Mouse (Mus musculus) megakaryocyte, embryonic 14.5 days (primary cell): ENCODE measurements around the gene Notch2. TPM values are rescaled to one million over a fixed set of nuclear protein-coding genes. Genes with fewer than 3 reads are reported as not detected.

ENCODE experiments used
- H3K27me3 ChIP-seq: replicated peaks from 2 replicates; pipeline ENCODE3; 2012; ENCODE audit warnings: inconsistent platforms
- H3K36me3 ChIP-seq: replicated peaks from 2 replicates; pipeline ENCODE3; 2012; ENCODE audit warnings: low read length, inconsistent platforms, mixed read lengths
- H3K4me1 ChIP-seq: 2 replicates; pipeline ENCODE4 v1.6.1; 2012; ENCODE audit warnings: inconsistent platforms
- H3K4me3 ChIP-seq: replicated peaks from 2 replicates; pipeline ENCODE3; 2012; ENCODE audit warnings: moderate library complexity, mild to moderate bottlenecking, inconsistent platforms
- H3K9me3 ChIP-seq: 2 replicates; pipeline ENCODE4 v1.6.1; 2012; ENCODE audit warnings: inconsistent platforms
- FLI1 ChIP-seq: IDR thresholded peaks from 2 replicates; pipeline ENCODE4 v1.6.1; 2012; ENCODE audit warnings: low read length, inconsistent platforms, mixed read lengths
- GATA1 ChIP-seq: IDR thresholded peaks from 3 replicates; pipeline ENCODE4 v1.6.1; 2012; ENCODE audit warnings: mixed read lengths, low read length, inconsistent platforms, borderline replicate concordance
- polyA plus RNA-seq: library from polyadenylated mRNA; stranded (reverse); fragments of >175 nt; gene quantifications from 2 replicates; pipeline ENCODE4 v1.2.3, GENCODE M21; 2012; ENCODE audit warnings: low replicate concordance; ENCODE audit not compliant: insufficient read depth

Gene Notch2
- polyA plus RNA-seq, 1 experiment = 1.9 TPM

DNA sequence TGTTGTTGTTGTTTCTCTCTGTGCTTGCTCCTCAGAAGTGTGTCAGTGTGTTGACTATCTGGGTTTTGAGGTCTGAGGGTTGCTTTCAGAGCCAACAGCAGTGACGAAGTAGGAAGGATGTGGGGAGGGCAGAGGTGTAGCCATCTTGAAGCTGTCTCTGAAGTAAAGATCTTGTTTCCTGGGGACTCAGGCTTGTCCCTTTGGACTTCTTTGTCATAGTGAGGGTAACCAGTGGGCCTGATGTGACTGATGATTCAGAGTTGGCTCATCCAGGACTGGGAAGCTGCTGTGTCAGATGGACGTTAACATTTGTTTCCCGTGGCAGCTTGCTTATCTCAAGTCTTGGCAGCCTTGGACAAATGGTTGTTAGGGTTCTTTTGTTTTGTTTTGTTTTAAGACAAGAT lies 14.0 kb downstream of the Notch2 start:
- H3K4me1 ChIP-seq = peaks cover 79% of the 10 kb centered on the region
- H3K27me3 ChIP-seq = no peaks in the 10 kb centered on the region
- H3K9me3 ChIP-seq = no peaks in the 10 kb centered on the region
- peak overlapping the region; percentile 76 for H3K4me3 ChIP-seq
- H3K36me3 ChIP-seq = peaks cover 7% of the 10 kb centered on the region
- TF ChIP-seq FLI1 (no peak), GATA1 (no peak)

DNA sequence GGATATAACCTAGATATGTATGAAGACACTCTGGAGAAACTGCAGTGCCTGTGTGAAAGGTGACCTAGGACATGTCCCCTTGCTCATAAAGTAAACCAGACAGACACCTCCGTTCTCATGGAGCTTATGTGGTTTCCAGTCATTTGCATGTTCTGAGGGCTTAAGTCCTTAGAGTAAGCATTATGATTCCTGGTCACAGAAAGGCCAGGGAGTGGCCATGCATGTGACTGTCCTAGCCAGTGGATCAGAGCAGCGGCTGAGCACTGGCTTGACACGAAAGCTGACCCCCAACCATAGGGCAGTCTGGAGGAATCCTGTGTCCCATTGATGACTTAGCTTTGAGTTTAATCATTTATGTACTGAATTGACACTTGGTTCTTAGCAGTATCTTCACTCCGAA lies 14.7 kb downstream of the Notch2 start:
- no peak overlapping the region for H3K4me3 ChIP-seq
- TF ChIP-seq GATA1 (no peak), FLI1 (no peak)
- H3K9me3 ChIP-seq = no peaks in the 10 kb centered on the region
- no peaks in the 10 kb centered on the region for H3K27me3 ChIP-seq
- peaks cover 7% of the 10 kb centered on the region for H3K36me3 ChIP-seq
- peaks cover 84% of the 10 kb centered on the region for H3K4me1 ChIP-seq

DNA sequence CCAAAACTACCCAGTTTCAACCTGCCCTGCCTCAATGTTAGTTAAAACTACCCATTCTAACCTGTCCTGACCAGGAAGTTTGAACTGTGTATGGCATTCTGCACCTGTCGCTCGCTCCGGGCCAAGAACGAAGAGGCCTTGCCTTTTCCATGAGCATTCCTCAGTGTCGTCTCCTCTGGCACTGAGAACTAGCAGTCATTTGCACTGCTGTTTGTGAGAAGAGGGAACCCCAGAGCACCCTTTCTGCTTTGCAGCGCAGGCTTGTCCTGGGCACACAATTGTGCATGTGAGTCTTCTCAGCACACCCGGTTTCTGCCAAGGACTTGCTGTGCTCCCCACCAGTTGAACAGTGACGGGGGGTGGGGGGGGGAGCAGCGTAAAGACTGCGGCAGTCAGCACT lies 15.6 kb downstream of the Notch2 start:
- no peaks in the 10 kb centered on the region for H3K27me3 ChIP-seq
- H3K36me3 ChIP-seq = peaks cover 7% of the 10 kb centered on the region
- H3K9me3 ChIP-seq = no peaks in the 10 kb centered on the region

DNA sequence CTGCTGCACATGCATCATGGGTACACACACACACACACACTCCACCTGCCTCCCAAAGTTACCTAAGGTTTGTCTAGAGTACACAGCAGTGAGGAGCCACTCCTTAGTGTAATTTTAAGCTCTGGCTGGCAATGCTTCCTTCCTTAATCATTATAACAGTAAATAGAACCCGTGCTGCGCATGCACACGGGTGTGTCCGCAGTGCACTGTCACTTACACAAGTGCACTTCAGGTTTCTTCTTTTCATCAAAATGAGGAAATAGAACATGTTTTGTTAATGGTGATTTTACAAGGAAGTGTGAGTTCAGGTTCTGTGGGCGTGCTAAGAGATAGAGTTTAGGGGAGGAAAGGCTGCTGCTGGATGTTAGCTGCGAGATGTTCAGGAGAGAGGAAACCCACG lies 17.8 kb downstream of the Notch2 start:
- no peaks in the 10 kb centered on the region for H3K27me3 ChIP-seq
- no peaks in the 10 kb centered on the region for H3K9me3 ChIP-seq
- H3K4me1 ChIP-seq = peaks cover 94% of the 10 kb centered on the region
- peaks cover 7% of the 10 kb centered on the region for H3K36me3 ChIP-seq
- TF ChIP-seq FLI1 (no peak), GATA1 (no peak)
- peak overlapping the region; percentile 70 for H3K4me3 ChIP-seq

More for the DNA sequence above, 15.6 kb downstream of the Notch2 start:
- TF ChIP-seq GATA1 = no peak
- TF ChIP-seq FLI1 = no peak
- Histone ChIP-seq H3K4me1 (peaks cover 92% of the 10 kb centered on the region), H3K4me3 (no peak overlapping the region)

DNA sequence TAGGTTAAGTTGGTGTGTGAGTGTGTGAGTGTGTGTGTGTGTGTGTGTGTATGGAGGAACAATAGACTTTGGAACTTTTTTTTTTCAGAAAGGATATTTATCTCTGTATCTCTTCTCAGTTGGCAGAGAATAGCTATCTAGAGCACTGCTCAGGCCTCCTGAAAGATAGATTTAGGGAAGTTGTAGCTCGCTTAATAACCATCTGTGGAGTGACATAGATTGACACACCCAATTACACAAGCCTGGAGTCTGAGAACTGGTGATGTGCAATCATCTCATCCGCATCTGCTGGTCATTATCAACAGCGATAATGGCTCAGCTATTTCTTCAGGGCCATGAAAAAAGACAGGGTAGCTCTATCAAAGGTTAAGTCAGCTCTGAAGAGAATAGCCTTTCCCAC lies 18.9 kb downstream of the Notch2 start:
- H3K4me3 ChIP-seq = no peak overlapping the region
- peaks cover 90% of the 10 kb centered on the region for H3K4me1 ChIP-seq
- TF ChIP-seq FLI1 = no peak
- TF ChIP-seq GATA1 = no peak
- no peaks in the 10 kb centered on the region for H3K27me3 ChIP-seq
- H3K36me3 ChIP-seq = peaks cover 10% of the 10 kb centered on the region
- no peaks in the 10 kb centered on the region for H3K9me3 ChIP-seq

DNA sequence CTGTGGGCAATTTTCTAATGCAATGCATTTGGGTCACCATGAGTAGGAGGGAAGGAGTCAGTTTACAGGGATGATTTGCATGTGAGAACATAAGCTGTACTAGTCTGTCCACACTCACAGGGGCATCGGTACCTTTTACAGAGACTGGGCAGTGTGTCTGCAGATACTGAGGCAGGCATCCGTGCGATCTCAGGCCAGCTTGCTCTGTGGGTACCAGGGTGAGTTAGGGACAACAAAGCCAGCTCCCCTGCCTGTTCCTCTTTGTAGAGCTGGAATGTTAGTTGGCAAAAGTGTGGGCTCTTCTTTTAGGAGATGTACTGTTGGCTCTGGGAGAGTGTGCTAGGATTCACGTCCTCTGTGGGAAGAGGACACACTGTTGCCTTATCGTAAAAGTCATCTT lies 19.6 kb downstream of the Notch2 start:
- Histone ChIP-seq H3K9me3 (no peaks in the 10 kb centered on the region), H3K4me3 (peak overlapping the region; percentile 3), H3K27me3 (no peaks in the 10 kb centered on the region), H3K36me3 (peaks cover 16% of the 10 kb centered on the region), H3K4me1 (peaks cover 89% of the 10 kb centered on the region)
- TF ChIP-seq GATA1 (no peak), FLI1 (no peak)

DNA sequence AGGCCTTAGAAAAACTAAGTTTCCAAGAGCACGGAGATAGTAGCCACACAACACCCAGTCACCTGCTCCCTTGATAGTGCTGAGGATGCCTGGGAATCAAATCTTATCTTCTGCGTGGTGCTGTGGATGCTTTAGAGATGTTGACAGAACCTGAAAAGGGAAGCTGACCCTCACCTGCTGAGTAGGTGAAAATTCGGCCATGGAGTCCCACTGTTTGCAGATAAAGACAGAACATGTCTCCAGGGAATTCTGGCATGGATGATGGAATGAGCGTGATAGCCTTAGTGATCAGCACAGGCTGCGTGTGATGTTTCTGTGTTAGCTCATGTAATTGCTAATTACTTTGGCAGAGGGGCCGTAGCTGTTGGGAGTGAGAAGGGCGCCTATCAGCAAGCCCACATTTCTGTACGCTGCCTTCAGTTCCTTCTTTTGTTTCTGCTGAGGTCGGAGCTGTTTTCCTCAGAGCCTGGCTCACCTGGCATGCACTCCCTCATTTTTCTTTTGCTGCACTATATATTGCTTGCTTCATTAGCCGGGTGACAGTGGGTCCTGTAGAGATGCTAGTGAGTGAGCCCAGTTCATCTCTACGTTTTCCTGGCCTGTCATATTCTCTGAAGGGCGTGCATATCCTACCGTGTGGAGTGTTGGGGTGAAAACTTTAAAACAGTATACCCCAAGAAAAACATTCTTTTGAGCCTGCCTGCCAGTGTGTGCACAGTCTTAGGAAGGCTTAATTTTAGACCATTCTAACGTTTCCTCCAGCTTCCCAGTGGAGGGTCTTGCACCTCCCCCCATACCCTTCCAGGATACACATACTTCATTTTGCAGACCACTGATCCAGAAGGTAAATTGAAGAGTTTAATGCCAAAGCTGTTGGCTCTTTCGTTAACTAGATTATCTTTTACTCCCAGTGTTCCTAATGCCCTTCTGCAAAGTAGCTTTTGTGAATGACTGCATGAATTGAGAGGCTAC lies 21.6 kb downstream of the Notch2 start:
- H3K9me3 ChIP-seq = no peaks in the 10 kb centered on the region
- H3K27me3 ChIP-seq = no peaks in the 10 kb centered on the region
- peaks cover 84% of the 10 kb centered on the region for H3K4me1 ChIP-seq
- TF ChIP-seq GATA1 = no peak
- TF ChIP-seq FLI1 = no peak
- no peak overlapping the region for H3K4me3 ChIP-seq
- H3K36me3 ChIP-seq = peaks cover 26% of the 10 kb centered on the region

DNA sequence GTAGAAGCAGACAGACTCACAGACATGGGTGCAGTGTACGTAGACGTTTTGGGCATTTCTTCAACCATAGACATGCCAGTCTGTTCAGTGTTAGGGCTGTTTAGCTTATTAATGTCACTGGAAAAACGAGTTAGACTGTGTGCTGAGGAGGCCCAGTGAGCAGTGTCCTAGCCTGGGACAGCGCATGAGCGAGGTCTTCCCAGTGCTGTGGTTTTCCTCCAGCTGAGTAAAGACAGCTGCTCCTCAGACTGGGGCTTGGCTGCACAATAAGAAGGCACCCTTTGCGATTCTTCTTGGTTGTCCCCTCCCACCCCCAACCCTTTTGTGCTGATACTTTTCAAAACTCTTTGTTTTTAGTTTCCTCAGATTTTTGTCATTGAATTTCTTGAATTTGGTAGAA lies 22.8 kb downstream of the Notch2 start:
- TF ChIP-seq FLI1 = no peak
- no peak for TF ChIP-seq GATA1
- H3K4me3 ChIP-seq = peak overlapping the region; percentile 56
- H3K27me3 ChIP-seq = no peaks in the 10 kb centered on the region
- 0 out of 2 replicates have a peak, but pooled peaks cover 4% of the 10 kb centered on the region for H3K9me3 ChIP-seq
- H3K36me3 ChIP-seq = peaks cover 29% of the 10 kb centered on the region
- H3K4me1 ChIP-seq = peaks cover 79% of the 10 kb centered on the region

DNA sequence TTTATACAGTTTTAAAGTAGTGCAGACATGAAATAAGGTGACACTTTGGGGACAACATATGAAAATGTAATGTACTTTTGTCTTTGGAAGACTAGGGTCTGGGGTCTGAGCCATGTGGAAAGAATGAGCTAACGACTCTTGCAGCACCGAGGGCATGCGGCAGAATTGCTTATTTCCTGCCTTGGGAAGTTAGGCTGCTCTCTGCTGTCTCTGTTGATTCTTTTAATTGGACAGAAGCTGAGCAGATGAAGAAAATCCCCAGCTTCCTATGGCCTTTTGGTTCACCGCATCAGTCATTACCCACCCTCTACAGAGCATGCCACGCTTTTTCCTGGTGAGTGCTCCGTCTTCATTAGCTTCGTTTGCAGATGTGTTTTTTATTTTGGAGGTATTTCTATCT lies 23.8 kb downstream of the Notch2 start:
- Histone ChIP-seq H3K36me3 (peaks cover 30% of the 10 kb centered on the region), H3K9me3 (0 out of 2 replicates have a peak, but pooled peaks cover 4% of the 10 kb centered on the region), H3K27me3 (no peaks in the 10 kb centered on the region), H3K4me1 (peaks cover 75% of the 10 kb centered on the region), H3K4me3 (no peak overlapping the region)
- no peak for TF ChIP-seq FLI1
- no peak for TF ChIP-seq GATA1

DNA sequence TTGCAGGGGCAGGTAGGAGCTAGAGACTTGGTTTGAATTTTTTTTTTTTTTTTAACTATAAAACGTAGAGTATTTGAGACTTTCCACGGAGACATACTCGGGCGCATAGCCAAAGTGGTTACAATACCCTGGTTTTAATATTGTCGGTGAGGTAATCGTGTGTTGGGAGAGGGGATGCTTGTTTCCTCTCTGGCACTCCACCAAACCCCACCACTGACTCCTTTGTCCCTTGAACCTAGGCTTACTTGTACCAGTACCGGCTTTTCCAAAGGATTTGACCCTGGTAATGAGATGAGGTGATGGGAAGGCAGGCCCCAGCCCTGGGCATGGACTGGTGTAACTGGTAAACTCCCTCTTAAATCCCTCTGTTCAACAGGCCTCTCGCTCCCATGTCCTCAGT lies 25.3 kb downstream of the Notch2 start:
- TF ChIP-seq FLI1 (no peak), GATA1 (no peak)
- Histone ChIP-seq H3K9me3 (0 out of 2 replicates have a peak, but pooled peaks cover 4% of the 10 kb centered on the region), H3K4me3 (no peak overlapping the region), H3K4me1 (peaks cover 62% of the 10 kb centered on the region), H3K36me3 (peaks cover 30% of the 10 kb centered on the region), H3K27me3 (no peaks in the 10 kb centered on the region)
